Mouse (Mus musculus) lung, embryonic 16.5 days (tissue): Measurements from ENCODE around the gene Olfr1222. TPM values are rescaled to one million over a fixed set of nuclear protein-coding genes. Genes with fewer than 3 reads are reported as not detected.

Experiments used
- ATAC-seq: fragments of 200-750 bp; cut with Nextera tagmentation; 2 replicates; pipeline ENCODE4 v1.8.0; 2017; ENCODE audit warnings: low read depth, mild to moderate bottlenecking, moderate library complexity
- H3K27ac ChIP-seq: fragments of 300-500 bp; sonication (generic); 2 replicates; pipeline ENCODE4 v1.5.1; 2014; ENCODE audit warnings: mild to moderate bottlenecking, control low read depth, low read length
- H3K27me3 ChIP-seq: fragments of 300-500 bp; sonication (generic); 2 replicates; pipeline ENCODE4 v1.6.1; 2014; ENCODE audit warnings: low read depth, low read length, mixed read lengths; ENCODE audit not compliant: control insufficient read depth, insufficient read depth
- H3K36me3 ChIP-seq: fragments of 300-500 bp; sonication (generic); 2 replicates; pipeline ENCODE4 v1.6.1; 2014; ENCODE audit warnings: low read length; ENCODE audit not compliant: control insufficient read depth, insufficient read depth
- H3K4me1 ChIP-seq: fragments of 300-500 bp; sonication (generic); replicated peaks from 2 replicates; pipeline ENCODE4 v1.6.1; 2014; ENCODE audit warnings: low read length, mixed read lengths; ENCODE audit not compliant: control insufficient read depth, insufficient read depth
- H3K4me2 ChIP-seq: fragments of 300-500 bp; sonication (generic); 2 replicates; pipeline ENCODE4 v1.6.1; 2014; ENCODE audit warnings: low read depth, low read length, control low read depth
- H3K4me3 ChIP-seq: fragments of 300-500 bp; sonication (generic); 2 replicates; pipeline ENCODE4 v1.5.1; 2014; ENCODE audit warnings: mild to moderate bottlenecking, low read length, control low read depth
- H3K9ac ChIP-seq: fragments of 300-500 bp; sonication (generic); 2 replicates; pipeline ENCODE4 v1.6.1; 2014; ENCODE audit warnings: low read length, control low read depth
- H3K9me3 ChIP-seq: fragments of 300-500 bp; sonication (generic); 2 replicates; pipeline ENCODE4 v1.6.1; 2016; ENCODE audit warnings: low read length; ENCODE audit not compliant: control insufficient read depth
- polyA plus RNA-seq: library from polyadenylated mRNA; unstranded; fragments of >200 nt; fragmentation: Nextera tagmentation; extraction: Ambion mirVana; gene quantifications from 2 replicates; pipeline ENCODE4 v1.2.1, GENCODE M21; 2015

Gene Olfr1222
- polyA plus RNA-seq, 1 experiment from 2014 or later: not detected

- no peaks in the 10 kb centered on the region for H3K9me3 ChIP-seq
- no peaks in the 10 kb centered on the region for H3K36me3 ChIP-seq
- no peak overlapping the region for H3K9ac ChIP-seq
- H3K4me1 ChIP-seq: no peaks in the 10 kb centered on the region
- no peaks in the 10 kb centered on the region for H3K27me3 ChIP-seq
- H3K4me3 ChIP-seq: no peak overlapping the region
- no peak overlapping the region for H3K4me2 ChIP-seq
- H3K27ac ChIP-seq: no peak overlapping the region
- no peak for ATAC-seq
Measured at GRCm38 (mm10) chr2:89081487-89081886, 51.4 kb downstream of the Olfr1222 start.

Other genes starting within 250 kb of the Olfr1222 start
- gene Olfr1208, start 230.7 kb downstream of the Olfr1222 start, polyA plus RNA-seq: not detected in 2 replicates
- not detected in 2 replicates for gene Olfr1209, start 217.9 kb downstream of the Olfr1222 start, polyA plus RNA-seq
- gene Olfr1211, start 194.9 kb downstream of the Olfr1222 start, polyA plus RNA-seq: not detected in 2 replicates
- gene Olfr1212, start 179.1 kb downstream of the Olfr1222 start, polyA plus RNA-seq: not detected in 2 replicates
- not detected in 2 replicates for gene Gm13762, start 152.8 kb downstream of the Olfr1222 start, polyA plus RNA-seq
- not detected in 2 replicates for gene Olfr1214, start 140.4 kb downstream of the Olfr1222 start, polyA plus RNA-seq
- not detected in 2 replicates for gene Olfr1215, start 126.1 kb downstream of the Olfr1222 start, polyA plus RNA-seq
- gene Olfr1216, start 114.7 kb downstream of the Olfr1222 start, polyA plus RNA-seq: not detected in 2 replicates
- not detected in 2 replicates for gene Olfr1217, start 101.0 kb downstream of the Olfr1222 start, polyA plus RNA-seq
- not detected in 2 replicates for gene Olfr1218, start 71.9 kb downstream of the Olfr1222 start, polyA plus RNA-seq
- not detected in 2 replicates for gene Olfr1219, start 49.5 kb downstream of the Olfr1222 start, polyA plus RNA-seq
- gene Olfr1220, start 26.2 kb downstream of the Olfr1222 start, polyA plus RNA-seq: not detected in 2 replicates
- not detected in 2 replicates for gene Olfr1221, start 15.8 kb downstream of the Olfr1222 start, polyA plus RNA-seq
- gene Olfr1223, start 18.5 kb upstream of the Olfr1222 start, polyA plus RNA-seq: not detected in 2 replicates
- gene Olfr1224-ps1, start 31.0 kb upstream of the Olfr1222 start, polyA plus RNA-seq: not detected in 2 replicates
- gene Olfr1225, start 41.6 kb upstream of the Olfr1222 start, polyA plus RNA-seq: not detected in 2 replicates
- gene Olfr1226, start 67.0 kb upstream of the Olfr1222 start, polyA plus RNA-seq: not detected in 2 replicates
- not detected in 2 replicates for gene Olfr1228, start 121.0 kb upstream of the Olfr1222 start, polyA plus RNA-seq
- not detected in 2 replicates for gene Olfr1229, start 155.0 kb upstream of the Olfr1222 start, polyA plus RNA-seq
- not detected in 2 replicates for gene Olfr1230, start 164.2 kb upstream of the Olfr1222 start, polyA plus RNA-seq
- gene Olfr1231, start 174.0 kb upstream of the Olfr1222 start, polyA plus RNA-seq: not detected in 2 replicates
- gene Olfr1232, start 196.6 kb upstream of the Olfr1222 start, polyA plus RNA-seq: not detected in 2 replicates
- not detected in 2 replicates for gene Olfr1233, start 209.3 kb upstream of the Olfr1222 start, polyA plus RNA-seq
- gene Olfr1234, start 231.8 kb upstream of the Olfr1222 start, polyA plus RNA-seq: not detected in 2 replicates